Mouse (Mus musculus): ENCODE measurements around the gene Fam162b. TPM values are rescaled to one million over a fixed set of nuclear protein-coding genes. Genes with fewer than 3 reads are reported as not detected.

Gene Fam162b
- polyA plus RNA-seq, 1 experiment from 2014 or later, result 4.6 TPM

DNA sequence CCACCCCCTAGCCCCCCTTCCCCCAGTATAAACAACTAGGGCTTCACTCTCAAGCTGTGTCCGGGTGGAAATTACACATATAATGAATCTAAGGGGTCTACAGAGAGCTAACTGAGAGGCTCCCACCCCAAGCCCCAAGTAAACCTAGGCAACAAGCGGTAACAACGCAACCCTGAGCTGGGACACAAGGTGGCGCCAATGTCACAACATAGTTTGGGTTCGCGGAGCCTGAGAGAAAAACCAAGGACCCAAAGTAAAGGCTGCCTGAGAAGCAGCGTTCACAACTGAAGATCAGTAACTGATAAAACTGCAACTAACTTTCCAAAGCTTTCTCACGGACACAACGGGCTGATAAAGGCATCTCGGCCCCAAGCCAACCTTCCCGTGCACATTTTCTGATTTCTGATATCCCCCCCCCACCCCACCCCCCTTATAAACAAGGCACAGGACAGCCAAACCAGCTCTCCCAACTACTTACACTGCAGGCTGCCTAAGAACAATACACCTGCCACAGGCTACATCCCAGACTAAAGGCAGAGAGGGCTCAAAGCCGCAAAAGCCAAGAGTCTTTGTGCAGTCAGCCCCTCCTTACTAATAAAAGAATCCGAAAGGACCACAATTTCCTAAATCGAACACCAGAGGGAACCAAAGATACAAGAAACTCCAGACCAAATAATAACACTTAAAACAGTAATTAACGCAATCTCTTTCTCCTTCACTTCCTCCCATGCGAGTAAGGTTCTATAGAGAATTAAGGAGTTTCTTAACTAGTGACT, 36.8 kb downstream of the Fam162b start:
- peak; percentile 96 for ATAC-seq (ENCODE audit: low FRiP score, low TSS enrichment)
- Histone ChIP-seq H3K9ac (ENCODE audit: low read depth, low read length) (peak overlapping the region; percentile 52), H3K4me1 (ENCODE audit: control insufficient read depth, insufficient read depth, low read length) (no peaks in the 10 kb centered on the region), H3K27me3 (ENCODE audit: control insufficient read depth, insufficient read depth, low read length) (no peaks in the 10 kb centered on the region), H3K27ac (ENCODE audit: low read depth, low read length) (no peak overlapping the region), H3K9me3 (ENCODE audit: control insufficient read depth, low read length) (no peaks in the 10 kb centered on the region), H3K36me3 (ENCODE audit: control insufficient read depth, insufficient read depth, low read length) (no peaks in the 10 kb centered on the region), H3K4me3 (ENCODE audit: low read length) (peak overlapping the region; percentile 46), H3K4me2 (replicated peaks; ENCODE audit: low read depth, low read length) (peak overlapping the region; percentile 80)
- 1% methylated on average over 16 of the region's 16 CpGs for WGBS

Other genes starting within 250 kb of the Fam162b start
- gene Gm49339, start 109.9 kb downstream of the Fam162b start, polyA plus RNA-seq (2014; fragmentation: Nextera tagmentation; extraction: Ambion mirVana), result 0.41 and 1.1 TPM in 2 replicates
- 0.23 and 0.38 TPM in 2 replicates for gene Lilr4b, start 109.9 kb downstream of the Fam162b start, polyA plus RNA-seq (2014; fragmentation: Nextera tagmentation; extraction: Ambion mirVana)
- gene Lilrb4a, start 99.6 kb downstream of the Fam162b start, polyA plus RNA-seq (2014; fragmentation: Nextera tagmentation; extraction: Ambion mirVana), result 1.2 and 2.7 TPM in 2 replicates
- not detected in 2 replicates for gene Gprc6a, start 40.9 kb upstream of the Fam162b start, polyA plus RNA-seq (2014; fragmentation: Nextera tagmentation; extraction: Ambion mirVana)
- gene Rfx6, start 87.2 kb upstream of the Fam162b start, polyA plus RNA-seq (2014; fragmentation: Nextera tagmentation; extraction: Ambion mirVana), result not detected in 2 replicates

All from kidney, embryonic 14.5 days (tissue).